Mouse (Mus musculus): ENCODE measurements around the gene Hand2.

- TF ChIP-seq CEBPB (IDR thresholded peaks at IDR 0.05; ENCODE audit: insufficient read depth, poor library complexity, severe bottlenecking) (no peak), POLR2A (IDR thresholded peaks at IDR 0.05; ENCODE audit: insufficient read length, low read depth) (no peak), E2F4 (IDR thresholded peaks at IDR 0.05; ENCODE audit: insufficient read depth) (no peak), MAX (IDR thresholded peaks at IDR 0.05; ENCODE audit: low read depth) (no peak), SRF (IDR thresholded peaks at IDR 0.05; ENCODE audit: control insufficient read depth, insufficient read length, low read depth) (no peak), MYOD1 (IDR thresholded peaks at IDR 0.05; ENCODE audit: control insufficient read depth in 1 of 3, insufficient read length in 2 of 3, low read depth in 2 of 3) (no peak)
Observed at GRCm38 (mm10) chr8:57331727-57332630, 11.2 kb downstream of the Hand2 start.

All from myocyte (in vitro differentiated cells).